Mouse (Mus musculus): ENCODE data around the gene Kcnd3. TPM values are rescaled to one million over a fixed set of nuclear protein-coding genes. Genes with fewer than 3 reads are reported as not detected.
"Not testable (repeated sequence)": the region's sequence is repeated elsewhere in the genome, so short reads cannot be mapped to it uniquely, and the experiment has no call there.

Kcnd3 gene
- total RNA-seq, 4 experiments from 2014 or later: 10.1 to 14.5 (median 12.3) TPM

GRCm38 (mm10) chr3:105696387-105697147 is 244.4 kb downstream of the Kcnd3 start:
- no peak for DNase-seq (ENCODE audit: low spot score)

DNA sequence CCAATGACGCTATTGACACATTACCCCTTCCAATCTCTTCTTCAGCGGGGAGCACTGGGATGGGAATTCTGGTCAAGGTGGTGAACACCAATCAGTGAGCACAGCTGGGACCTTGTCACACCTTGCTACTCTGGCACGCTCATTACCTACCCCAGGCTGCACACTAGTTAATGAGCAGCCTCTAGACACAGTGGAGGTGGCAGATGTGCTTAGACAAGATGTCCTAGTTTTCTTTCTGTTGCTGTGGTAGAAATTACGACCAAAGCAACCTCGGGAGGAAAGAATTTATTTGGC is 245.0 kb downstream of the Kcnd3 start:
- no peak for DNase-seq (ENCODE audit: low spot score)

- DNase-seq (ENCODE audit: low spot score): no peak
These were observed 246.2 kb downstream of the Kcnd3 start for GRCm38 (mm10) chr3:105698311-105698710.

DNA sequence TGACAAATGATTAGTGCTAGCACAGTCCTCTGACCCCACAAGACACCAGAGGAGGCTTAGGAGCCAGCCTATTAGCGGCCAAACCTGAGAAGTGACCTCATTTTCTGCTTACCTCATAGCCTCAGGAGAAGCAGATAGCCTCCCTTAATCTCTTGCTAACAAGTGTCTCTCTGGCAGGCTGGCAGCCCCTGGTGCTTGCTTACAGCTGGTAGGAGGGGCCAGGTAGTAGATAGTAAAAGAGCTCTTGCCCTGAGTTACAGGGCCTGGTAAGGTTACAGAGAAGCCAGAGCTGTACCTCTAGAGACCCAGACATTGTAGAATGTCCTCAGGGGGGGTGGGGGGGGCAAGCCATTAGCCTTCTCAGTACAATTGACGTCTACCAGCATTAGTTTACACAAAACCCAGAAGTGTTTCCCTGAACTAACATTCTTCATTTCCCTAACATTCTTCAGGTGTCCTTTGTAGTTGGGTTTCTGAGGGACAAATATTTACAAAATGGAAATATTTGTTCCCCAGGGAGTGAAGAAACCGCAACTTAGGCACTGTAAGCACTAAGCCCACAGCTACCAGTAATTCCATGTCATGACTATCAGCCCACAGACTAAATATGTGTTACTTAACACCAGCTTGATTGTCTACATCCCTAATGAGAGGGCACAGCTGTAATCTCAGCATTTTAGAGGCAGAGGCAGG is 247.3 kb downstream of the Kcnd3 start:
- no peak for DNase-seq (ENCODE audit: low spot score)

- DNase-seq (ENCODE audit: low spot score): not testable (repeated sequence)
These were observed 248.7 kb downstream of the Kcnd3 start for GRCm38 (mm10) chr3:105700786-105701185.

DNA sequence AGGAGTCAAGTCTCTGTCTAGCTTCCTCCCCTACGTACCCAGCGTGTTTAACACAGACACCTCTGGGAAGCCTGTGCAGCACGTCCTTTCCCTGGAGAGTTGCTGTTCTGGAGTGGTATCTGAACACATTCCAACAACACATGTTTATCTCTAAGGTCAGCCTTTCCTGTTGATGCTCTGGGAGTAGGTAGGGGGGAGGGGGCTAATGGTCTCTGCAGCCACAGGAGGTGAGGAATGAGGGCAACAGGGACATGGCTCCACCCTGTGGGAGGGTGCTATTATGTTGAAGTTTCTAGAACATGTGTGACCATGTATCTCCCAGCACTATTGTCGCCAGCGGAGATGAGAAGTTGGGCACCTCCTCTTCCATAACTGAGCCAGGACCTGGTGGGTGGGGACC is 249.3 kb downstream of the Kcnd3 start:
- DNase-seq (ENCODE audit: low spot score): peak; percentile 82

DNA sequence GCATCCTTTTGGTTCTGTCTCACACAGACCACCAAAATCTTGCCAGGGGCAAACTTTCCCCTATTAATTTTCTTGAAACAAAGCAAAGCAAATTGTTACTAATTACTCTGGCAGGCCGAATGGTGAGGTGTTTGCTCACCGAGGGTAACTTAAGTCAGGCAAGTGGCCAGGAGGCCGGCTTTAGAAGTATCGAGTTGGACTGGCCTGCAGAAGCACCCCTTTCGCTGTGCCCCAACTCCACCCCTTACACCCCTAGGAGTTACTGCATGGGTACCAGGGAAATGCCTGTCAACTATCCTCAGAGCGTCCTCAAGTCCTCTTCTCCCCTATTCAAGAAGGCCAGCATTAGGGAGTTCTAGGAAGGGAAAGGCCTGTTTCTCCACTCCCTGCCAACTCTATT is 251.4 kb downstream of the Kcnd3 start:
- DNase-seq (ENCODE audit: low spot score): no peak

- DNase-seq (ENCODE audit: low spot score): peak; percentile 91
These were observed 252.2 kb downstream of the Kcnd3 start, which contains the start of gene Inka2 for GRCm38 (mm10) chr3:105704031-105705008. Inka2 (plus strand) TSS chr3:105704599.

GRCm38 (mm10) chr3:105705061-105705549 is 253.0 kb downstream of the Kcnd3 start:
- DNase-seq (ENCODE audit: low spot score): no peak

DNA sequence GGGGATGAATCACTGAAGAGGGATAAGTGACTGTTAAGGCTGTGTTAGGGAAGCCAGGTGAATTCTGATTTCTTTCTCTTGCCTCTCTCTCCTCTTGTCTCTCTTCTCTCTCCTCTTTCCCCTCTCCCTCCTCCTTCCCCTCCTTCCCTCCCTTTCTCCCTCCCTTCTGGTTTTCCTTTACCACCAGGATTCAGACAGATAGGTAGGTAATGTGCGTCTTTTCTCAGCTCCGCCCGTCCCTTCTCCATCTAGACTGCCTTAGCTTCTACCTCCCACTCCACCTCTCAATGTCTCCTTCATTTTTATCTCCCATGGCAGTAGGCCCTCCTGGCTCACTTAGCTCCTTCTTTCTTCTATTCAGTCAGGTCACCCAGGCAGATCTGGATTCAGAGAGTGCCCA is 253.4 kb downstream of the Kcnd3 start:
- DNase-seq (ENCODE audit: low spot score): no peak

DNA sequence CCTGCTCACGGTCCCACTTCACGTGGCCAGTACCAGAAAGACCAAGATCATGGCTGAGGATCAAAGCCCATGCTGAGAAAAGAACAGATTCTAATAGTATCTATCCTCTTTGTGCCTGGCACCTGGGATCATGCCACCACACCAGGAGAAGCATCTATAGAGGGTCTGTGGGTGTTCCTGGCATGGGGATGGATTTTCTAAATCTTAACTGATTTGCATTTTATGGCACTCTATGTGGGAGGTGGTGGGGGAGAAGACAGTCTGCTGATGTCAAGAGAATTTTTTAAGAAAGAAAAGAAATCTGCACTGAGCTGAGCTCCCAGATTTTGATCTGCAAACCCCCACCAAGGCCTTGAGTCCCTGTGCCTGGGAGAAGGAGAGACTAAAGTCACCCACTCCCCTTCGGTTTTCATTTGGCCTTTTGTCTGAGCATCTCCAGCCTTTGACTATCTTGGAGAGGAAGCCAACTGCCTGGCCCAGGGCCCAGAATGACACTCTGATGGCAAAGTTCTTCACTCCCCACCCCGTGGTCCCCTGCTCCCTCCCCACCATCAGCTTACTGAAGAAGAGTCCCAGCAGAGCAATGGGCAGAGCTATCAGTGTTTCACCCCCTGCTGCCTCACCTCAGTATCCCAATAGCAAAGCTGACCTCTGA is 254.4 kb downstream of the Kcnd3 start:
- DNase-seq (ENCODE audit: low spot score): no peak

DNA sequence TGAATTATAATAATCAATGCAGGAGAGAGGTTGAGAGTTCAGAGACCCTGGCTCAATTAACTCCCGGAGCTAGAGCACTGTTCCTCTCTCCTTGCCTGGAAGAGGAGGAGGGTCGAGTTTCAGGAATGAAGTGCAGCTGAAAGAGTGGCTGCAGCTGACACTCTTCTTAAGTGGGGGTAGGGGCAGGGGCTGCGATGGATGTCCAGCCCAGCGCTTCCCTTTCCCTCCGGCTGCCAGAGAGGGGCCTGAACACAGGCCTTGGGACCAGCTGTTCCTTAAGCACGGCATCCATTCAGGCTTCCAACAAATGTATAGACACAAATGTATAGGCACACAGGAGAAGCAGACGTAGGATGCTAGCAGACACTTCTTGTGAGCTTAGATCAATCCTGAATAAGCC is 255.5 kb downstream of the Kcnd3 start:
- DNase-seq (ENCODE audit: low spot score): no peak

DNA sequence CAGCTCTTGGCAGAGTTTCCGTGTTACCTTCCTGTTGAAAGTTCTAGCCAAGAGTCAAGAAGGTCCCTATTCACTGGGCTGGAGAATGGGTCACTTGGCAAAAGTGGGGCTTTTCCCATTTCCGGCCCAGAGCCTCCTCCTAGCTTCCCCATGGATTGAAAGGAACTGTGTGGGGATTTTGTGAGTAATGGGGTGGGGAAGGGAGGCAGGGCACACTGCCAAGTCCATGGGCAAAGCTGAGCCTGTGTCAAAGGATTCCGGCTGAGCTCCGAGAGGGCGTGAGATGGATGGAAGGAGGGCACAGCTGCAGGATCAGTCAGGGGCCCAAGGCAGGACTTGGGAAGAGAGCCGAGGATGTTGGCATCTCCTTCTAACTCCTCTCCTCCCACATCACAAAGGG is 258.1 kb downstream of the Kcnd3 start:
- no peak for DNase-seq (ENCODE audit: low spot score)

DNA sequence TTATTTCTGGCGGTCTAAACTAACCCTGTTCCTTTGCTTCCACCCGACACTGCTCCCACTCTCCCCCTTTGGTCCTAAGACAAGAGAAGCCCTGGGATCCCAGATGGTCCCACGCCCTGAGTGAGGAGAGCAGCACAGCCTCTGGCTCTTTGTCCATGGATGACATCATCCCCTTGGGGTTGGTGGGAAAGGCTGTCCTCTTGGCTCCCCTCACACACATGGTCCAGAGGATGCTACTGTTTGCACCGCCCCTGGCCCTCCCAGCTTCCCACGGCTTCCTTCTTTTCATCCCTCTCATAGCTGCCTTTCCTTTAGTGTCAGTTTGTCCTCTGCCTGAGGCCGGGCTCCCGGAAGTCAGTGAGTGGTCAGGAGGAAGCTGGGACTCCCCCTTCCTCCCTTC is 259.6 kb downstream of the Kcnd3 start:
- DNase-seq (ENCODE audit: low spot score): peak; percentile 83

GRCm38 (mm10) chr3:105712827-105713226 is 260.7 kb downstream of the Kcnd3 start:
- no peak for DNase-seq (ENCODE audit: low spot score)

- no peak for DNase-seq (ENCODE audit: low spot score)
These were observed 262.1 kb downstream of the Kcnd3 start for GRCm38 (mm10) chr3:105714091-105714819.

- DNase-seq (ENCODE audit: low spot score): no peak
These were observed 262.7 kb downstream of the Kcnd3 start for GRCm38 (mm10) chr3:105714820-105715167.

DNA sequence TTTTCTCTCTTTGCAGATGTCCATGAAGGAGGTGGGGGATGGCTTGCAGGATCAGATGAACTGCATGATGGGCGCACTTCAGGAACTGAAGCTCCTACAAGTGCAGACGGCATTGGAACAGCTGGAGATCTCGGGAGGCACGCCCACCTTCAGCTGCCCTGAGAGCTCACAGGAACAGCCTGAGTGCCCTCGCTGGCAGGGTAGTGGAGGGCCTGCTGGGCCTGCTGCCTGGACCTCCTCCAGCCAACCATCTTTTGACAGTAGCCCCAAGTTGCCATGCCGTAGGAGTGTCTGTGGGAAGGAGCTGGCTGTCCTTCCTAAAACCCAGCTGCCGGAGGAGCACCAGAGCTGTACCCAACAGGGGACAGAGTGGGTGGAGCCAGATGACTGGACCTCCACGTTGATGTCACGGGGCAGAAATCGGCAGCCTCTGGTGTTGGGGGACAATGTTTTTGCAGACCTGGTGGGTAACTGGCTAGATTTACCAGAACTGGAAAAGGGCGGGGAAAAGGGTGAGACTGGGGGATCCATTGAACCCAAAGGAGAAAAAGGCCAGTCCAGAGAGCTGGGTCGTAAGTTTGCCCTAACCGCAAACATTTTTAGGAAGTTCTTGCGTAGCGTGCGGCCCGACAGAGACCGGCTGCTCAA is 264.3 kb downstream of the Kcnd3 start:
- DNase-seq (ENCODE audit: low spot score): no peak

DNA sequence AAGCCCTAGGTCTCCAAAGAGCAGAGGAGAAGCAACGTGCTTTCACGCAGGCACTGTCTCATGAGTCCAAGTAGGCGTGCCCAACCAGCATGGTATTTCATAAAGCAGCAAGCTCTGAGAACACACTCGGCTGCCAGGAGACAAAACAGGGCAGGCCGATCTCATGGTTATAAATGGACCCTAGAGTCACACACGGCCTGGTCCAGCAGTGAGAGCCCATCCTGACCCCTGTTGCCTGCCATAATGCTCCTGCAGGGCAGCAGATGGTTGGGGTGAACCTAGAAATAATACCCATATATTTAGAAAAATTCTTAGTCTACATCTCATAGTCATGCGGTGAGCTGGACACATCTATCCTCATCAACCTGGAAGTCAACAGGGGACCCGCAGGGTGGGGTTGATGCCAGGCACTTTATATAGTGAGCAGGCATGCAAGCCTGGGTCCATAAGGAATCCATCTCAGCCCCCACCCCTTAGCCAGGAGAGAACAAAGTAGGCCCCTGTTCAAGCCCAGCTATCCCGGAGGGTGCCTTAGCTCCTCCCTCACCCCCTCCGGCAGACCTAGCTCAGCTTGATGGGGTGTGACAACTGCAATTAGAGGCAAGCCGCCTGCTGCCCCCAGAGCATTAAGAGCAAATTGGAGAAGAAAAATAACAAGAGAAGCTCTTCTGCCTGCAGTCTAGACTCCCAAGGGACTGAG is 265.9 kb downstream of the Kcnd3 start:
- DNase-seq (ENCODE audit: low spot score): no peak

DNA sequence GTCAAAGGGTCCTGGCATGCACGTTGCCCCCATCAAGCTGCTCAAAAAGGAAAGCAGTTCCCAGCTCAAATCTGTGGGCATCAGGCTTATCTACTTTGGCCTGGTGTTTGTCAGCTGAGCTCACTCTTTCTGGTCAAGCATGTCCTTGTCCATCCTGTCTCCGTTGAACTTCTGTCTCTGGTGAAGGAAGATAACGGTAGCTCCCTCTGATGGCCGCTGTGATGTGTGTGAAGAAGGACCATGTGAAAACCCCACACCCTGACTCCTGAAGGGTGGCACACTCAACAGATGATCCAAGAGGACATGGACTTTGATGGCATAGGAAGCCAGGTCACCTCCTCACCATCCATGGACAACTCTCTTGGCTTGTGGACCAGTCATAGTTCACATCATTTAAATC is 266.6 kb downstream of the Kcnd3 start:
- DNase-seq (ENCODE audit: low spot score): no peak

Measured in heart, adult 8-10 months (tissue).